Mouse (Mus musculus) G1E (cell line): ENCODE measurements at regions not wholly inside any gene's neighbourhood (a gene's known extent, or its start where the extent isn't known, plus 50 kb on each side); places are given as distances from the start of the nearest gene placed in this dataset.

Experiments
- ATAC-seq: 2 replicates; pipeline ENCODE4 v1.8.0; 2016; ENCODE audit warnings: mild to moderate bottlenecking; ENCODE audit not compliant: insufficient number of reproducible peaks, poor library complexity, low FRiP score, severe bottlenecking; ENCODE audit errors: extremely low read depth
- DNase-seq: peaks from one replicate; pipeline ENCODE4 v3.0.0; 2012; ENCODE audit warnings: low spot score
- H3K27me3 ChIP-seq: 2 replicates; pipeline ENCODE4 v1.6.1; 2012; ENCODE audit warnings: mild to moderate bottlenecking, low read length, inconsistent platforms; ENCODE audit not compliant: insufficient read depth
- H3K36me3 ChIP-seq: replicated peaks from 2 replicates; pipeline ENCODE3; 2012; ENCODE audit warnings: mild to moderate bottlenecking, inconsistent platforms
- H3K4me1 ChIP-seq: 2 replicates; pipeline ENCODE4 v1.6.1; 2012; ENCODE audit warnings: low read depth, low read length, inconsistent platforms, mixed read lengths; ENCODE audit not compliant: insufficient read depth
- H3K4me3 ChIP-seq: 2 replicates; pipeline ENCODE4 v1.5.1; 2012; ENCODE audit warnings: low read depth, mild to moderate bottlenecking, inconsistent platforms, low read length, moderate library complexity, mixed read lengths
- H3K9me3 ChIP-seq: replicated peaks from 2 replicates; pipeline ENCODE4 v1.6.1; 2012; ENCODE audit warnings: inconsistent platforms
- CTCF ChIP-seq: IDR thresholded peaks from 2 replicates; pipeline ENCODE4 v1.5.1; 2012; ENCODE audit warnings: low read depth, low read length, inconsistent platforms, mixed read lengths
- GATA1 ChIP-seq: IDR thresholded peaks from 2 replicates; pipeline ENCODE4 v1.6.1; 2012; ENCODE audit warnings: borderline replicate concordance, low read length, inconsistent platforms, mixed read lengths
- GATA2 ChIP-seq: IDR thresholded peaks from 2 replicates; pipeline ENCODE4 v1.6.1; 2012; ENCODE audit warnings: low read depth, low read length, inconsistent platforms, borderline replicate concordance
- POLR2AphosphoS5 ChIP-seq: IDR thresholded peaks from 2 replicates; pipeline ENCODE4 v1.6.1; 2012; ENCODE audit warnings: low read depth, low read length, inconsistent platforms; ENCODE audit not compliant: insufficient replicate concordance
- TAL1 ChIP-seq: conservative IDR thresholded peaks from 2 replicates; pipeline ENCODE4 v1.6.1; 2012; ENCODE audit warnings: low read depth, low read length, inconsistent platforms, mixed read lengths

GRCm38 (mm10) chr1:181287166-181287565, 65.3 kb upstream of the Cnih3 start:
- Histone ChIP-seq H3K27me3 (peaks cover 47% of the 10 kb centered on the region), H3K36me3 (no peaks in the 10 kb centered on the region), H3K9me3 (no peaks in the 10 kb centered on the region), H3K4me1 (peaks cover 2% of the 10 kb centered on the region; the same call in 1 of the 2 replicates), H3K4me3 (no peak overlapping the region)
- TF ChIP-seq GATA2, result no peak
- TF ChIP-seq GATA1, result no peak
- no peak for TF ChIP-seq TAL1
- TF ChIP-seq CTCF, result no peak
- TF ChIP-seq POLR2AphosphoS5, result no peak
- ATAC-seq, result no peak
- DNase-seq, result no peak

- Histone ChIP-seq H3K4me1 (peaks cover 2% of the 10 kb centered on the region; the same call in 1 of the 2 replicates), H3K27me3 (peaks cover 38% of the 10 kb centered on the region), H3K9me3 (no peaks in the 10 kb centered on the region), H3K36me3 (no peaks in the 10 kb centered on the region), H3K4me3 (no peak overlapping the region)
- no peak for ATAC-seq
- TF ChIP-seq POLR2AphosphoS5 (no peak), CTCF (no peak), GATA2 (no peak), GATA1 (no peak), TAL1 (no peak)
- no peak for DNase-seq
Observed at GRCm38 (mm10) chr1:181289385-181290035, 62.9 kb upstream of the Cnih3 start.

GRCm38 (mm10) chr1:181291202-181291601, 61.2 kb upstream of the Cnih3 start:
- DNase-seq, result no peak
- Histone ChIP-seq H3K4me1 (peaks cover 2% of the 10 kb centered on the region; the same call in 1 of the 2 replicates), H3K27me3 (peaks cover 33% of the 10 kb centered on the region), H3K4me3 (no peak overlapping the region), H3K36me3 (no peaks in the 10 kb centered on the region), H3K9me3 (no peaks in the 10 kb centered on the region)
- ATAC-seq, result no peak
- no peak for TF ChIP-seq GATA2
- no peak for TF ChIP-seq CTCF

DNA sequence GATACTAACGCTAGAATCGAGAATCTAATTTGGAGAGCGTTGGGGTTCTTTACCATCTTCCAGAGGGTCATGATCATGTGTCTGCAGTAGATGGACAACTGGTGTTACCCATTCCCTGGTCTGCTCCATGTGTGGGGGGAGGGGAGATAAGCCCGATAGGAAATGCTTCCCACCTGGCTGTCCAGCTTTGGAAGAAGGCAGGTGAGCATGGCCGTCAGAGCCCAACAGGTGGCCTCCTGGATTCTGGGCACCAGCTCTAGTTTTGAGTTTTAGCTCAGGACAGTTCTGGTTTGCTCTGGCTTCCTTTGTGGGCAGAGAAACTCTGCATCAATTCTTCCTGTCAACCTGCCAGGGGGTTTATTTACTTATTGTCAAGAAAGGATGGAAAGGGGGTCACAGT, 60.5 kb upstream of the Cnih3 start:
- Histone ChIP-seq H3K4me3 (no peak overlapping the region), H3K4me1 (peaks cover 2% of the 10 kb centered on the region; the same call in 1 of the 2 replicates), H3K9me3 (no peaks in the 10 kb centered on the region), H3K36me3 (no peaks in the 10 kb centered on the region), H3K27me3 (peaks cover 37% of the 10 kb centered on the region)
- DNase-seq (no peak), ATAC-seq (no peak)
- TF ChIP-seq CTCF, result no peak
- no peak for TF ChIP-seq POLR2AphosphoS5
- TF ChIP-seq GATA2, result no peak
- TF ChIP-seq TAL1, result no peak
- no peak for TF ChIP-seq GATA1

GRCm38 (mm10) chr1:181293079-181293865, 59.2 kb upstream of the Cnih3 start:
- Histone ChIP-seq H3K4me1 (peaks cover 2% of the 10 kb centered on the region; the same call in 1 of the 2 replicates), H3K27me3 (peaks cover 37% of the 10 kb centered on the region), H3K4me3 (no peak overlapping the region), H3K9me3 (no peaks in the 10 kb centered on the region), H3K36me3 (no peaks in the 10 kb centered on the region)
- ATAC-seq (no peak), DNase-seq (no peak)
- TF ChIP-seq GATA2 (no peak), POLR2AphosphoS5 (no peak), TAL1 (no peak), GATA1 (no peak), CTCF (no peak)

DNA sequence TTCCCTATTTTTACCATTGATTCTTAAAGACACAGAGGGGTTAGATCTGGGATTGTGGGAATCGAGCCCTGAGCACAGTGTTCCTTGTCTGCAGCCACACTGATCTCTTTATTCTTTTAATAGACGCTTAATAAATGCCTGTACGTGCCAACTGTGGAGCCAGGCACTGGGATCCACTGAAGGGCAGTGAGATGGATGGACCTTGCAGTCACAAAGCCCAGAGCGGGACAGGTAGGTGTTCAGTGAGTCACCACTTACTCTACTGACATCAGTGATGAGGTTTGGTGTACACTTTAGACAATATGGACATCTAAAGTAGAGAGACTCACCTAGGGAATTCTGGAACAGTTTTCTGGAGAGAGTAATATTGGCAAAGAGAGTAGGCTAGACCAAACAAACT, 56.8 kb upstream of the Cnih3 start:
- no peak for DNase-seq
- Histone ChIP-seq H3K27me3 (peaks cover 41% of the 10 kb centered on the region), H3K4me3 (no peak overlapping the region), H3K4me1 (no peaks in the 10 kb centered on the region), H3K9me3 (no peaks in the 10 kb centered on the region), H3K36me3 (no peaks in the 10 kb centered on the region)
- TF ChIP-seq TAL1 (no peak), GATA1 (no peak), GATA2 (no peak), CTCF (no peak), POLR2AphosphoS5 (no peak)
- no peak for ATAC-seq
